Mouse (Mus musculus) embryonic stem cell, embryonic (primary cell): ENCODE measurements around the gene Atp1b3.

Source experiments
- CTCF ChIA-PET, 4 experiments: fragments of 300-600 bp in 2 of 4; fragments of 350-600 bp in 2 of 4; sonication (Branson Sonifier 250); formaldehyde crosslinking; loops; one replicate each; lab custom pipeline; 2022; ENCODE audit warnings: inconsistent platforms in 2 of 4; lab: Charles Lee
- POLR2A ChIA-PET, 4 experiments: fragments of 300-600 bp in 2 of 4; fragments of 350-600 bp in 2 of 4; sonication (Branson Sonifier 250); formaldehyde crosslinking; loops; one replicate each; lab custom pipeline; 2022; ENCODE audit warnings: antibody characterized with exemption in 4 of 4, inconsistent platforms in 1 of 4; lab: Charles Lee

The Atp1b3 gene

DNA sequence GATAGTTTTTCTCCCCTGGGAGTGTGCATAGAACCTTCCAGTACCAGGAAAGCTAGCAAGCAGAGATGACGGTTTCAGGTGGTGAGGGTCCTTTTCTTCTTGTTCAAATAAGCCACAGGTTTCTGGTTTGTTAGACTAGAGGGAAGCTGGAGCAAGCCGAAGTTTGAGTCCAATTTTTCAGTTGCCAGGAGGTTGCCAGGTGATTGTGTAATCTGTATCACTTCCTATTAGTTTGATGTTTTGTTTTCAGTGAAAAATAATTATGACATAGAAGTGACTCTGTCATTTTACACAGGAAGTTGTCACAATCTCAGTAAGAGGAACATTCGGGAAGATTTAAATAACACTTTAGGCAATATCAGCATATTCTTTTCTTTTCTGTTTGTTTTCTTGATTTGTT is 11.6 kb upstream of the Atp1b3 start:
- CTCF ChIA-PET = interaction anchor here in 1 of 4 experiments (0.7 kb wide), 1 partner anchor 31 kb away, joined by 3 read pairs; no protein-coding TSS in a partner anchor
- POLR2A ChIA-PET = interaction anchor here in 2 of 4 experiments (0.9 to 1.1 kb wide), 3 partner anchors 12 to 49 kb away, joined by 3 to 4 read pairs (median 3); partner anchors contain the start of gene Atp1b3 (in 1 of the 2)

DNA sequence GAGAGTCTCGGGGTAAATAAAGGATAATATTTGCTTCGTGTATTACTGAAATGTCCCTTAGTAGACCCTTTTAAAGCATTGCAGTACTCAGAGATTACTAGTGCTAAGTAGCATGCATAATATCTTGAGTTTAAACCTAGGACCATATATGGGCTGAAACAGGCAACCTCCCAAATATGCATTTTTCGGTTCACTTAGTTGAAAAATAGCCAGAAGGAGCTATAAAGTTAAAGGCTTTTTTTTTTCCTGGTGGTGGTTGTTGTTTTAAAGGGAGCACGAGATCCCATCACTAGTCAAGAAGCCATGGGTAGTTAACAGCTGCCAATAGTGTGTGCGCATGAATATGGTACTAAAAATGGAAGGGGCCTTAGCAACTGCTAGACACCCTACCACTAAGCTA is 6.8 kb upstream of the Atp1b3 start:
- CTCF ChIA-PET = interaction anchor here in 1 of 4 experiments (0.5 kb wide), 1 partner anchor 19 kb away, joined by 7 read pairs; no protein-coding TSS in a partner anchor
- POLR2A ChIA-PET = interaction anchor here in 2 of 4 experiments (1.1 to 1.9 kb wide), 3 partner anchors 17 to 21 kb away, joined by 3 to 8 read pairs (median 6); no protein-coding TSS in a partner anchor

DNA sequence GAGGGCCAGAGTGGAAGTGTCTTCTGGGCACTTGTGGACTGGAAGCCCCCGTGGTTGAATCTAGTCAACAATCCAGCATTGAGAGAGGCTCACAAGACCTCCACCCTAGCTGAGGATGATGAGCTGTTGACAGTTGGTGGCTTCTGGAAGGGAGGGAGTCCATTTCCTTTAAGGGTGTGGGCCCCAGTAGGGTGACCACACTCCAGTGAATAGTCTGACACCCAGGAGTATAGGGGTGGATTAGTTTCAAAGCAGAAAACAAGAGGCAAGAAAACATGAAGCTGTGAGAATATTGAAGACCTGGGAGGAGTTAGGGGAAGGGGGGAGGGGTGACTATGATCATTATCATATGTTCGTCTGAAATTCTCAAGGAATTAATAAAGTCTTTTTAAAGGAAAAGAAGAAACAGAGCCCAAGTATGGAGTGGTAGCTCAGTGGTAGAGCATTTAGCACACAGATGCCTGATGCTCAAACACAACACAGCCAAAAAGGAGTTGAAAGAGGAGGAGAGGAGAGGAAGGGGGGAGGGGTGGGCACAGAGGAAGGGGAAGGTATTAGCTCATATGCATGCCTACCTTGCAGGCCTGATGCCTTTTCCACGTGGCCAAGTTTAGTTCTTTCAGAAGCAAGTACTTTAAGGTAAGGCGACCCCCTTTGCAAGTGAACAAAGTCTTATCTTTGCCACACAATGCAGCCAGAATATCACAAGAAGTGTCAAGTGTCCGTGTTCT is 5.6 kb upstream of the Atp1b3 start:
- CTCF ChIA-PET = interaction anchor here in 1 of 4 experiments (0.6 kb wide), 1 partner anchor 123 kb away, joined by 7 read pairs; no protein-coding TSS in a partner anchor
- POLR2A ChIA-PET = interaction anchor here in 2 of 4 experiments (0.5 to 1.9 kb wide), 10 partner anchors 11 to 621 kb away, joined by 3 to 8 read pairs (median 3); partner anchors contain the start of gene Gk5 (in 1 of the 2)

GRCm38 (mm10) chr9:96365271-96365872 is 1.1 kb upstream of the Atp1b3 start:
- CTCF ChIA-PET = no interaction called here
- POLR2A ChIA-PET = interaction anchor here in 3 of 4 experiments (0.5 to 1.3 kb wide), 6 partner anchors 16 to 318 kb away, joined by 3 to 6 read pairs (median 4); no protein-coding TSS in a partner anchor

GRCm38 (mm10) chr9:96363581-96364140 is 581 bp downstream of the Atp1b3 start:
- POLR2A ChIA-PET = interaction anchor here in 3 of 4 experiments (0.6 to 6.2 kb wide), 14 partner anchors 10 to 525 kb away, joined by 3 to 49 read pairs (median 4); no protein-coding TSS in a partner anchor
- CTCF ChIA-PET = interaction anchor here in 1 of 4 experiments (1.2 kb wide), 1 partner anchor 14 kb away, joined by 4 read pairs; no protein-coding TSS in a partner anchor

DNA sequence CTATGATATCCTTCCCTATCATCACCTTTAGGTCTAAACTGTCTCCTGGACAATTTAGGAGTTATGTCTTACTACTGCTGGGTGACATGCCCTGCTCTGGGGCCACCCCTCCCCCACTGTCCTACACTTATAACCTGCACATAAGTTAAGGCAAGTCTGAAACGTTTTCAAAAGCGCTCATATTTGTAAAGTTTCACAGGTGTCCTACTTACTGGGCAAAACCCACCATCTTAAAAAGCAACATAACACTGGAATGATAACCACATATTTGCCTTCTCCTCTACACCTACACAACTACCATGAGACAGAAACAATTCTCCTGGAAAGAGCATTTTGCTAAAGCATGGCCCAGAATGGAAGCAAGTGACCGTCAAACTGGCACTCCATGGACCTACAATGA is 4.2 kb downstream of the Atp1b3 start:
- ChIA-PET POLR2A (interaction anchor here in 3 of 4 experiments (0.7 to 6.2 kb wide), 10 partner anchors 8 to 232 kb away, joined by 3 to 40 read pairs (median 4); no protein-coding TSS in a partner anchor), CTCF (interaction anchor here in 2 of 4 experiments (0.6 to 2.0 kb wide), 2 partner anchors 10 to 628 kb away, joined by 3 to 6 read pairs; no protein-coding TSS in a partner anchor)

DNA sequence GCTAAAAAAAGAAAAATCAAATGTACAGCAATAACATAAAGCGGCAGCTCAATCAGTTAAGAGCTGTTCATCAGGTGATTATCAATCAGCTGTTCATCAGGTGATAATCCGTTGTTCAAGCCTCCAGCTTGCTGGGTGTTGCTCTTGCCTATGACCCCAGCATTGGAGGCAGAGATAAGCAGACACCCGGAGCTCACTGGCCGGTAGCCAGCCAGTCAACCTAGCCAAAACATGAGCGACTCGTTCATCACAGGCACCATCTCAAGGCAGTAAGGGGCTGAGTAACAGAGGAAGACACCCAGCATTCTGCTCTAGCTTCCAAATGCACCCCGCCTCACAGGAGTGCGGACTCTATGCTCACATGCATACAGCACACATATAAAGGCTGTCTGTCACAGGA is 10.4 kb downstream of the Atp1b3 start:
- ChIA-PET CTCF (interaction anchor here in 1 of 4 experiments (1.2 kb wide), 1 partner anchor 109 kb away, joined by 3 read pairs; no protein-coding TSS in a partner anchor), POLR2A (interaction anchor here (0.5 to 4.1 kb wide), 48 partner anchors 9 to 760 kb away, joined by 3 to 49 read pairs (median 4); partner anchors contain the start of genes Atp1b3 (in 1 of the 4), Gk5 (in 1 of the 4), Spsb4 (in 1 of the 4) and Tfdp2 (in 1 of the 4))

GRCm38 (mm10) chr9:96353121-96353769 is 11.0 kb downstream of the Atp1b3 start:
- CTCF ChIA-PET = interaction anchor here in 2 of 4 experiments (1.2 to 1.5 kb wide), 2 partner anchors 32 to 110 kb away, joined by 3 to 4 read pairs; no protein-coding TSS in a partner anchor
- POLR2A ChIA-PET = interaction anchor here in 3 of 4 experiments (0.5 to 4.1 kb wide), 48 partner anchors 9 to 760 kb away, joined by 3 to 49 read pairs (median 4); partner anchors contain the start of genes Atp1b3 (in 1 of the 3), Gk5 (in 1 of the 3), Spsb4 (in 1 of the 3) and Tfdp2 (in 1 of the 3)

- POLR2A ChIA-PET = interaction anchor here in 2 of 4 experiments (1.1 to 4.1 kb wide), 5 partner anchors 9 to 18 kb away, joined by 4 to 49 read pairs (median 14); partner anchors contain the start of gene Atp1b3 (in 1 of the 2)
- CTCF ChIA-PET = interaction anchor here in 2 of 4 experiments (0.6 to 1.5 kb wide), 4 partner anchors 30 to 1685 kb away, joined by 3 to 5 read pairs (median 4); no protein-coding TSS in a partner anchor
Measured at GRCm38 (mm10) chr9:96351771-96352170, 12.5 kb downstream of the Atp1b3 start.

- ChIA-PET POLR2A (interaction anchor here in 3 of 4 experiments (0.6 to 4.1 kb wide), 25 partner anchors 8 to 706 kb away, joined by 3 to 40 read pairs (median 4); partner anchors contain the start of gene Atp1b3 (in 1 of the 3)), CTCF (interaction anchor here (0.6 to 1.5 kb wide), 25 partner anchors 8 to 520 kb away, joined by 3 to 6 read pairs (median 4); partner anchors contain the start of gene Gk5 (in 1 of the 4))
Measured at GRCm38 (mm10) chr9:96350476-96350875, 13.8 kb downstream of the Atp1b3 start.

- CTCF ChIA-PET = interaction anchor here (0.5 to 1.5 kb wide), 31 partner anchors 8 to 520 kb away, joined by 3 to 6 read pairs (median 4); partner anchors contain the start of gene Gk5 (in 1 of the 4)
- POLR2A ChIA-PET = interaction anchor here in 3 of 4 experiments (0.6 to 4.1 kb wide), 29 partner anchors 9 to 707 kb away, joined by 3 to 40 read pairs (median 4); partner anchors contain the start of gene Atp1b3 (in 1 of the 3)
Measured at GRCm38 (mm10) chr9:96350010-96350409, 14.2 kb downstream of the Atp1b3 start.

DNA sequence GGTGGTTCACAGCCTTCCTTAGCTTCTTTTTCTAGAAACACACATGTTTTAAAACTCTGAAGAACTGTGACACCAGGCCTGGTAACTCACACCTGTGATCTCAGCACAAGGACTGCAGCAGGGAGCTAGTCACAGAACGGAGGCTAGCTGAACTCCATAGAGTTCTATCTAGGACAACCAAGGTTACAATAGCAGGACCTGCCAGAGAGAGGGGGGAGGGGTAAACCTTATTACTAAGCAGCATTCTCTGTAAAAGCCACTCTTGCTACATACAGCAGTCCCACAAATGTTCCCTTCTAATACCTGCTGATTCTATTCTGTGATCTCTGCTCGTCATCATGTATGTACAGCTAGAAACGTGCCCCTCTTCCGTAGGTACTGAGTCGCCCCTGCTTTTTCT is 15.4 kb downstream of the Atp1b3 start:
- CTCF ChIA-PET = interaction anchor here (0.6 to 1.4 kb wide), 6 partner anchors 12 to 266 kb away, joined by 3 to 5 read pairs (median 3); no protein-coding TSS in a partner anchor

DNA sequence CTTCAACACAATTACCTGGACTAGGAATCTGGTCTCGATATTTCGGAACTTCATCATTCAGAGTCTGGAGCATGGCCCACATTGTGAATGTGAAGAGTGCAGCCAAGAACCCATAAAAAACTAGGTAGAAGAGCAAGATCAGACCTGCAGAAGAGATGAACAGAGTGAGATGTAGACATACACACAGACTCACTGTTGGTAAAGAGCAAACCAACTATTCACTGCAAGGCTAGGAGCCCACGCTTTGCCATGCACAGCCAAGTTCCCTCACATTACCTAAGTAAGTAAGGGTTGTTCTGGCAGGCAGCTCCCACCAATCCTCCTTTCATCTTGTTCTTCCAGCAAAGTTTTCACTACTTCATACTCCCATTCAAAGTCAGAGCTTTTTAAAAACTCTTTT is 18.5 kb downstream of the Atp1b3 start:
- POLR2A ChIA-PET = interaction anchor here in 2 of 4 experiments (0.9 to 2.4 kb wide), 5 partner anchors 12 to 17 kb away, joined by 3 to 6 read pairs (median 3); no protein-coding TSS in a partner anchor
- CTCF ChIA-PET = no interaction called here

More for the DNA sequence above, 15.4 kb downstream of the Atp1b3 start:
- POLR2A ChIA-PET = interaction anchor here (0.5 to 4.1 kb wide), 27 partner anchors 9 to 230 kb away, joined by 3 to 40 read pairs (median 3); partner anchors contain the start of genes Atp1b3 (in 2 of the 4) and Gk5 (in 1 of the 4)

- CTCF ChIA-PET = interaction anchor here in 3 of 4 experiments (0.7 to 1.6 kb wide), 5 partner anchors 13 to 191 kb away, joined by 3 to 5 read pairs (median 3); no protein-coding TSS in a partner anchor
Measured at GRCm38 (mm10) chr9:96331146-96331545, 33.1 kb downstream of the Atp1b3 start.

DNA sequence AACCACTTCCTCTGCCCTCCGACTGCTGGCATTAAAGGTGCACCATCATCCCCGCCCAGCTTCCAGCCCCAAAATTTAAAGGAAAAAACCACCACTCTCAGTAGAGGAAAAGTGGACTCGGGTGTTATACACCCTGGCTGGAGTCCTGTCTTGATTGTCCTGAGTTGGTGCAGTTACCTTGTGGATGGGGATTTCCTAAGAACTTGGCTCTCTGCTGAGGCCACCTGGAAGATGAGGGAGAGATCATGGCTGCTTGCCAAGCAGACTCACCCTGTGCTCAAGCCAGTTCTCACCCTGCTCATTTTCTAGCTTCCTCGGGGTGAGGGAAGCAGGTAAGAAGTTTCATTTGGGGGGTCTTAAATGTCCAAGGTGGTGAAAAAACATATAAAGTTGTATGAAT is 36.0 kb downstream of the Atp1b3 start:
- ChIA-PET CTCF (no interaction called here), POLR2A (interaction anchor here in 1 of 4 experiments (1.4 kb wide), 1 partner anchor 26 kb away, joined by 4 read pairs; no protein-coding TSS in a partner anchor)

More at GRCm38 (mm10) chr9:96331146-96331545, 33.1 kb downstream of the Atp1b3 start:
- POLR2A ChIA-PET = interaction anchor here in 2 of 4 experiments (0.5 to 2.9 kb wide), 12 partner anchors 8 to 264 kb away, joined by 3 to 12 read pairs (median 4); no protein-coding TSS in a partner anchor

GRCm38 (mm10) chr9:96326496-96326923 is 37.7 kb downstream of the Atp1b3 start:
- ChIA-PET POLR2A (interaction anchor here (0.6 to 1.6 kb wide), 8 partner anchors 10 to 177 kb away, joined by 3 to 7 read pairs (median 4); no protein-coding TSS in a partner anchor), CTCF (no interaction called here)
